Mouse (Mus musculus): ENCODE measurements around the gene Slc2a4. TPM values are rescaled to one million over a fixed set of nuclear protein-coding genes. Genes with fewer than 3 reads are reported as not detected.

Gene Slc2a4
- total RNA-seq, 2 experiments from 2014 or later = 67.6 to 81.9 TPM

DNA sequence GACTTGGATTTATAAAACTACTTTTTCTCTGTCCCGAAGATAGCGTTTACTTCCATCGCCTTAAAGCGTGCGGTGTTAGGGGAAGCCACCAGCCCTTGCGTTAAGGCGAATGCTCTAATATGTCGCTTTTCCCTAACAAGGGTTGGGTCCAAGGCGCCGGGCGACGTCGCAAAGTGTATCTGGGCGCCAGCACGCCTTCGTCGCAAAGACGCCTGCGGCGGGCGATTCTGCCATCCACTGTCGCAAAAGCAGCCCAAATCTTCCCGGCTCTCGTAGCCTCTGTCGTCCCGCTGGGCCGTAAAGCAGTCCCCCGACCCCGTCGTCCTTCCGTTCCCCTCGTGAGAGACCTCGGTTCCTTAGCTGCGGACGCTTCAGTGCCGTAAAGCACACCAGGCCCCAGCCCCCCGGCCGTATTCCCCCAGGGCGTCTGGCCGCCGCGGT is 46.6 kb downstream of the Slc2a4 start:
- peak; percentile 95 for DNase-seq

DNA sequence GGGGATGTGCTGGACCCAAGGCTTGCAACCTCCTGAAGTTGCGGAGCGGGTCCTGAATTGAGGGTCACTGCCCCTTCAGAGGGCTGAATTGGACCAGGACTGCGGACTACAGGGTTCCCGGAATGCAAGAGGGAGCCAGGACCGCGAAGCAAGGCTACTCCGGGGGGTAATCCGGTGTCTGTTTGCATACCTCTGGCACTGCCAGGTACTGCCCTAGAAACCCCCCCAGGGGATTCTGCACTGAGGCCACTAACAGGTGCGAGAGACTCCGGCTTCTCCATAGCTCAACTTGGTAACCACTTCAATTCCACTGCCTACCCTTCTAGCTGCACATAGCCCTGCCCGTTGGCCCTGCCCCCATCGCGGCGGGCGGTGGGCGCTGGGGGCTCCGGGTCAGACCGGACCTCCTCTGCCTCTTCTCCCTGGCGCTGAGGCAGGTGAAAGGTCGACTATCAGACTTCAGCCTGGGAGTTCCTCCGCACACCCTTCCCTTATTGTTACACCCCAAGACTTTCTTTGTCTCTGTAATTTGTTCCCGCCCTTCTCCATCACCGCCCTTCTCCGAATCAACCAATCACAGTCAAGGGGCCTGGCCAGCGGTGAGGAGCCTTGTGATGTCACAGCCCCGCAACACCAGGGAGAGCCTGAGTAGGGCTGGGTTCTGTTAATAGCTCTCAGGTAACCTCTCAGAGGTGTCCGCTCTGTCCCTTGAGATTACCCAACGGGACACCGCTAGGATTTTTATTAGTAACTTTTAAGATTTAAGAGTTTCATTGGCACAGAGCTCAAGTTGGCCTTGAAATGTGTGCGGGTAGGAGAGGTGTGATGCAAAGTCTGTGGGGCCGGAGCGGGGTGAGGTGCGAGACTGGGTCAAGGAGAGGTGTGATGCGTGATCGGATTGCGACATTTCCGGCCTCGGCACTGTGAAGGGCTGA is 47.2 kb downstream of the Slc2a4 start, which contains the start of the genes 2810408A11Rik and Neurl4:
2810408A11Rik (minus strand) TSS at position 517 of the 935 bp plus-strand sequence.
Neurl4 (plus strand) TSS at position 602 of the 935 bp plus-strand sequence.
- DNase-seq = peak; percentile 91

DNA sequence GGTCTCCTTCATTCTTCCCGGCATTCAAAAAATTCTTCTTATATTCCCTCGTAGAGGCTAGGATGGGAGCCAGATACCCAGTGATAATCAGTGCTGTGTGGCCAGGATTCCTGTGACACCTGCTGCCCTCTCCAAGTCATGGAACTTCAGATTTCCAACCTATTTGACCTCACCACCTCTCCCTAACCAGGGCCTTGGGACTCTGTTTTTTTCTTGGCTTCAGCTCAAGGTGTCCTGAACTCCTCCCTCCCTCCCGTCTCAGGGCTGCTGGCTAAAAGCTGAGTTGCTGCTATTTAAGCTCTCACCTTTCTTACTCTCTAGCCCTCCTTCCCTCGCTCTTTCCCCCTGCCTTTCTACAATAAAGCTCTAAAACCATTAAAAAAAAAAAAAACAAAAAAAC is 48.1 kb downstream of the Slc2a4 start:
- DNase-seq = no peak

DNA sequence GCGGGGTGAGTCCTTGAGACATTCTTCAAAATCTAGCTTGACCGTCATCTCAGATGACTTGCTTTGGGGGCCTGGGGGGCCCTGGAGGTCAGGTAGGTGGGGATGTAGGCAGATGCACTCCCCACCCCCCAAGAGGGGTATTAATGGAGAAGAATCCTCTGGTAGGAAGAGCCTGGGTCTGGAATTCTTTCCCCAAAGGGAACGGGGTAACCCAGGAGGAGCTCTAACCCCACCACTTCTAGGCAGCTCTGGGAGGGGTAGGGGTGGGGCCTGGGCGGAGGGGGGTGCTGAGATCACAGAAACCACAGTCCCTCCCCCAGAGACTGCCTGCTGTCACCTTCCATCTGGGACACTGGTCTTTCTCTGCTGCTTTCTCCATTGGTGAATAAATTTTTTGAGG is 52.7 kb downstream of the Slc2a4 start, which contains the start of gene Acap1:
Acap1 (minus strand) TSS at position 249 of the 400 bp plus-strand sequence.
- no peak for DNase-seq

DNA sequence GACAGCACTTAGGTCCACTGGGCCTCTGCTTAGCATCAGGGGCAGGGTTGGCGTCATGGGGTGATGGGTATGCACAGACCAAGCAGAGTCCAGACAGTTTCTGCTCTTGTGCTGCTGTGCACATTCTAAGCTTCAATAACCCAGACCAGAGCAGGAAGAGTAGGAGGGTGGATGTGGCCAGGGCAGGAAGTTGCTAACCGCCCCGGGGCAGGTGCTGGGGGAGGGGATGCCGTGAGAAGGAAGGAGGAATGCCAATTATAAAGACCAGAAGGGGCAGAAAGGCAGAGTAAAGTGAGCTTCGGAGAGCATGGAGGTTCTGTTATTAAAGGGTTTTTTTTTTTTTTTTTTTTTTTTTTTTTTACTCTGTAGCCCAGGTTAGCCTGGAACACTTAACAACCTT is 53.3 kb downstream of the Slc2a4 start:
- DNase-seq = no peak

Small RNA genes lying within 50 kb of the gene (microRNA-seq; reads per million reads assigned to microRNA genes)
- gene Gm44349 = not detected

Other genes starting within 250 kb of the Slc2a4 start
- 10 to 100 TPM; 53.9 to 67.5 TPM for gene Polr2a, start 189.6 kb downstream of the Slc2a4 start, total RNA-seq (2021)
- gene Slc35g3, start 186.2 kb downstream of the Slc2a4 start, total RNA-seq (2021) = not detected
- gene Zbtb4, start 182.3 kb downstream of the Slc2a4 start, total RNA-seq (2021) = 10 to 100 TPM; 35.5 to 41.2 TPM
- gene Chrnb1, start 152.2 kb downstream of the Slc2a4 start, total RNA-seq (2021) = 1 to 10 TPM; 2.3 to 7.9 TPM
- gene Fgf11, start 146.3 kb downstream of the Slc2a4 start, total RNA-seq (2021) = 1 to 10 TPM; 2.4 to 3.8 TPM
- gene Tmem102, start 142.6 kb downstream of the Slc2a4 start, total RNA-seq (2021) = 1 to 10 TPM; 1.0 TPM
- gene Gm39566, start 132.9 kb downstream of the Slc2a4 start, total RNA-seq (2021) = not detected
- gene Spem2, start 129.7 kb downstream of the Slc2a4 start, total RNA-seq (2021) = not detected
- not detected for gene Spem1, start 126.0 kb downstream of the Slc2a4 start, total RNA-seq (2021)
- 10 to 100 TPM; 17.3 to 23.5 TPM for gene Nlgn2, start 110.4 kb downstream of the Slc2a4 start, total RNA-seq (2021)
- gene Tmem256, start 109.7 kb downstream of the Slc2a4 start, total RNA-seq (2021) = 100 to 1,000 TPM; 137 to 145 TPM
- gene Plscr3, start 101.8 kb downstream of the Slc2a4 start, total RNA-seq (2021) = 10 to 100 TPM; 49.2 to 59.2 TPM
- under 1 TPM; 0.12 to 0.24 TPM for gene Tnk1, start 89.5 kb downstream of the Slc2a4 start, total RNA-seq (2021)
- gene Tmem95, start 70.2 kb downstream of the Slc2a4 start, total RNA-seq (2021) = not detected
- 1 to 10 TPM; 4.1 to 4.2 TPM for gene Kctd11, start 66.8 kb downstream of the Slc2a4 start, total RNA-seq (2021)
- 1 to 10 TPM; 4.3 to 4.7 TPM for gene Acap1, start 52.6 kb downstream of the Slc2a4 start, total RNA-seq (2021)
- gene 2810408A11Rik, start 47.2 kb downstream of the Slc2a4 start, total RNA-seq (2021) = 1 to 10 TPM; 3.1 to 3.2 TPM
- gene Neurl4, start 47.1 kb downstream of the Slc2a4 start, total RNA-seq (2021) = 10 to 100 TPM; 33.6 to 48.1 TPM
- gene Gps2, start 34.3 kb downstream of the Slc2a4 start, total RNA-seq (2021) = 10 to 100 TPM; 42.3 to 43.1 TPM
- gene Eif5a, start 26.2 kb downstream of the Slc2a4 start, total RNA-seq (2021) = 100 to 1,000 TPM; 578 to 644 TPM
- 10 to 100 TPM; 19.6 to 44.5 TPM for gene Ybx2, start 12.4 kb downstream of the Slc2a4 start, total RNA-seq (2021)
- gene Cldn7, start 16.6 kb upstream of the Slc2a4 start, total RNA-seq (2021) = 1 to 10 TPM in 1 of 2 experiments, under 1 TPM in 1; 0.70 to 1.2 TPM
- gene Ctdnep1, start 33.0 kb upstream of the Slc2a4 start, total RNA-seq (2021) = 100 to 1,000 TPM; 117 to 148 TPM
- gene Elp5, start 34.3 kb upstream of the Slc2a4 start, total RNA-seq (2021) = 10 to 100 TPM; 66.8 to 71.4 TPM
- 100 to 1,000 TPM; 339 to 345 TPM for gene Gabarap, start 43.0 kb upstream of the Slc2a4 start, total RNA-seq (2021)
- gene Phf23, start 47.6 kb upstream of the Slc2a4 start, total RNA-seq (2021) = 10 to 100 TPM; 43.5 to 50.5 TPM
- gene Dvl2, start 52.4 kb upstream of the Slc2a4 start, total RNA-seq (2021) = 10 to 100 TPM; 15.7 to 23.0 TPM
- 1,000 to 10,000 TPM; 1,467 to 1,540 TPM for gene Acadvl, start 67.2 kb upstream of the Slc2a4 start, total RNA-seq (2021)
- 10 to 100 TPM; 29.9 to 37.6 TPM for gene Dlg4, start 68.8 kb upstream of the Slc2a4 start, total RNA-seq (2021)
- 10 to 100 TPM; 35.0 to 76.1 TPM for gene Asgr1, start 105.9 kb upstream of the Slc2a4 start, total RNA-seq (2021)
- 10 to 100 TPM; 17.1 to 37.9 TPM for gene Asgr2, start 144.5 kb upstream of the Slc2a4 start, total RNA-seq (2021)
- 1 to 10 TPM; 2.1 to 2.5 TPM for gene Mgl2, start 182.1 kb upstream of the Slc2a4 start, total RNA-seq (2021)
- gene Clec10a, start 208.0 kb upstream of the Slc2a4 start, total RNA-seq (2021) = 1 to 10 TPM; 4.6 to 5.1 TPM